Mouse (Mus musculus): Measurements from ENCODE around the gene Mnd1. TPM values are rescaled to one million over a fixed set of nuclear protein-coding genes. Genes with fewer than 3 reads are reported as not detected.

Gene Mnd1
- under 1 TPM; 0.68 to 0.96 TPM for total RNA-seq (2021)
- long read RNA-seq, experiment 1, result 0 reads
- long read RNA-seq, experiment 2, partial matches to known transcripts, result 0 of 1 reads
- long read RNA-seq, experiment 2, other reads (novel, unspliced or antisense), result 1 of 1 reads

- no peak within 1 kb of the TSS for H3K27ac ChIP-seq
- peak; percentile 85 for TF ChIP-seq CTCF (IDR thresholded peaks at IDR 0.05)
- intact Hi-C loops (cut with DNase I), result no loop called here
Measured at GRCm38 (mm10) chr3:84155558-84156006, at the start of gene Mnd1. Gene Mnd1 (minus strand): TSS chr3:84155786.

GRCm38 (mm10) chr3:84204640-84205039 lies 49.1 kb upstream of the Mnd1 start:
- intact Hi-C loops (cut with DNase I), result loop anchor here (1.0 kb wide), 1 partner anchor 42 kb away; no protein-coding TSS in a partner anchor
- no peak for TF ChIP-seq CTCF (IDR thresholded peaks at IDR 0.05)
- H3K4me3 ChIP-seq, result no peak overlapping the region
- no peak for DNase-seq (ENCODE audit: extremely low spot score in 1 of 2, low spot score in 2 of 2)
- no peak overlapping the region for H3K27ac ChIP-seq

More at GRCm38 (mm10) chr3:84155558-84156006, at the start of gene Mnd1:
- H3K4me3 ChIP-seq, result peak within 1 kb of the TSS; percentile 61
- DNase-seq (ENCODE audit: extremely low spot score in 1 of 2, low spot score in 2 of 2), result peak; percentile 93 to 95

GRCm38 (mm10) chr3:84200559-84201420 lies 45.2 kb upstream of the Mnd1 start:
- TF ChIP-seq CTCF (IDR thresholded peaks at IDR 0.05), result no peak
- no peak for DNase-seq (ENCODE audit: extremely low spot score in 1 of 2, low spot score in 2 of 2)
- Histone ChIP-seq H3K4me3 (no peak overlapping the region), H3K27ac (no peak overlapping the region; the same call in 1 of the 2 replicates)
- intact Hi-C loops (cut with DNase I), result no loop called here

GRCm38 (mm10) chr3:84199516-84199915 lies 43.9 kb upstream of the Mnd1 start:
- TF ChIP-seq CTCF (IDR thresholded peaks at IDR 0.05), result no peak
- no peak overlapping the region for H3K4me3 ChIP-seq
- DNase-seq (ENCODE audit: extremely low spot score in 1 of 2, low spot score in 2 of 2), result no peak
- no peak overlapping the region for H3K27ac ChIP-seq
- intact Hi-C loops (cut with DNase I), result no loop called here

GRCm38 (mm10) chr3:84198229-84198628 lies 42.6 kb upstream of the Mnd1 start:
- DNase-seq (ENCODE audit: extremely low spot score in 1 of 2, low spot score in 2 of 2), result no peak
- no peak for TF ChIP-seq CTCF (IDR thresholded peaks at IDR 0.05)
- no peak overlapping the region for H3K4me3 ChIP-seq
- H3K27ac ChIP-seq, result no peak overlapping the region
- intact Hi-C loops (cut with DNase I), result no loop called here

- H3K27ac ChIP-seq, result no peak overlapping the region
- H3K4me3 ChIP-seq, result no peak overlapping the region
- DNase-seq (ENCODE audit: extremely low spot score in 1 of 2, low spot score in 2 of 2), result no peak
- intact Hi-C loops (cut with DNase I), result no loop called here
- TF ChIP-seq CTCF (IDR thresholded peaks at IDR 0.05), result no peak
Measured at GRCm38 (mm10) chr3:84193881-84194280, 38.3 kb upstream of the Mnd1 start.

- TF ChIP-seq CTCF (IDR thresholded peaks at IDR 0.05), result no peak
- DNase-seq (ENCODE audit: extremely low spot score in 1 of 2, low spot score in 2 of 2), result no peak
- intact Hi-C loops (cut with DNase I), result no loop called here
- Histone ChIP-seq H3K4me3 (no peak overlapping the region), H3K27ac (no peak overlapping the region)
Measured at GRCm38 (mm10) chr3:84191141-84191881, 35.7 kb upstream of the Mnd1 start.

- Histone ChIP-seq H3K4me3 (no peak overlapping the region), H3K27ac (no peak overlapping the region)
- TF ChIP-seq CTCF (IDR thresholded peaks at IDR 0.05), result no peak
- DNase-seq (ENCODE audit: extremely low spot score in 1 of 2, low spot score in 2 of 2), result no peak
- intact Hi-C loops (cut with DNase I), result no loop called here
Measured at GRCm38 (mm10) chr3:84190513-84191061, 35.0 kb upstream of the Mnd1 start.

- no peak for TF ChIP-seq CTCF (IDR thresholded peaks at IDR 0.05)
- H3K4me3 ChIP-seq, result no peak overlapping the region
- intact Hi-C loops (cut with DNase I), result no loop called here
- DNase-seq (ENCODE audit: extremely low spot score in 1 of 2, low spot score in 2 of 2), result no peak
- no peak overlapping the region for H3K27ac ChIP-seq
Measured at GRCm38 (mm10) chr3:84189629-84190173, 34.1 kb upstream of the Mnd1 start.

GRCm38 (mm10) chr3:84181717-84182116 lies 26.1 kb upstream of the Mnd1 start:
- H3K27ac ChIP-seq, result no peak overlapping the region
- intact Hi-C loops (cut with DNase I), result loop anchor here (5.0 kb wide), 1 partner anchor 361 kb away; no protein-coding TSS in a partner anchor
- no peak for DNase-seq (ENCODE audit: extremely low spot score in 1 of 2, low spot score in 2 of 2)
- no peak overlapping the region for H3K4me3 ChIP-seq
- no peak for TF ChIP-seq CTCF (IDR thresholded peaks at IDR 0.05)

- H3K27ac ChIP-seq, result no peak overlapping the region
- no peak for DNase-seq (ENCODE audit: extremely low spot score in 1 of 2, low spot score in 2 of 2)
- H3K4me3 ChIP-seq, result no peak overlapping the region
- no peak for TF ChIP-seq CTCF (IDR thresholded peaks at IDR 0.05)
- intact Hi-C loops (cut with DNase I), result loop anchor here (5.0 kb wide), 1 partner anchor 361 kb away; no protein-coding TSS in a partner anchor
Measured at GRCm38 (mm10) chr3:84181102-84181501, 25.5 kb upstream of the Mnd1 start.
